Mouse (Mus musculus) left cerebral cortex, adult 8-10 months (tissue): ENCODE measurements around the gene Tyrobp. TPM values are rescaled to one million over a fixed set of nuclear protein-coding genes. Genes with fewer than 3 reads are reported as not detected.

Source experiments
- DNase-seq, 2 experiments: peaks; one replicate each; pipeline ENCODE4 v3.0.0; 2022; ENCODE audit warnings: low spot score in 2 of 2
- total RNA-seq, 4 experiments: library from RNA; stranded (reverse); gene quantifications; 2 replicates each; pipeline ENCODE4 v1.2.4; 2022

Gene Tyrobp
- total RNA-seq, 4 experiments from 2014 or later: 25.2 to 334 (median 134) TPM

- no peak for DNase-seq
These were observed 45.9 kb downstream of the Tyrobp start for GRCm38 (mm10) chr7:30459484-30459883.

GRCm38 (mm10) chr7:30463568-30463967 is 50.0 kb downstream of the Tyrobp start:
- DNase-seq: no peak

GRCm38 (mm10) chr7:30463996-30464395 is 50.4 kb downstream of the Tyrobp start:
- DNase-seq: no peak

DNA sequence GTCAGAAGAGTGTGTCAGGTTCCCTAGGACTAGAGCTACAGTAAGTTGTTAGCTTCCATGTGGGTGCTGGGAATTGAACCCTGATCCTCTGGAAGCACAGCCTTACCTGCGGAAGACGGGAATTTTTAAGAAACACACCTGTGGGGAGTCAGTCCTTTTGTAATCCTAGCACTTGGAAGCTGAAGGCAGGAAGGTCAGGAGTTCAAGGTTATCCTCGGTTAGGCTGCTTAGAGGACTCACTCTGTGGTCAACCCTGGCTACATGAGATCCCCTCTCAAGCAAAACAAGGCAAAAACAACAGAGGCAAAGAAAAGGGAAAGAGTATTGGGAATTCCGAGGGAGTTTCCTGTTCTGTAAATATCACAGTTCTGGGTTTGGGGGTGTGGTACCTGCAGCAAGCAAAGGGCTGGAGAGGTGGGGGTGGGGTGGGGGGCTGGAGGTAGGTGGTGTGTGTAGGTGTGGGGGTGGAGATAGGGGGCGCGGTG is 51.3 kb downstream of the Tyrobp start:
- no peak for DNase-seq

Other genes starting within 250 kb of the Tyrobp start
- gene Zfp146, start 244.0 kb upstream of the Tyrobp start, total RNA-seq: 10 to 100 TPM; 45.6 to 47.7 (median 46.7) TPM
- 1 to 10 TPM; 3.7 to 9.1 (median 5.7) TPM for gene Cox7a1, start 229.6 kb upstream of the Tyrobp start, total RNA-seq
- 100 to 1,000 TPM; 173 to 205 (median 180) TPM for gene Capns1, start 214.9 kb upstream of the Tyrobp start, total RNA-seq
- gene Polr2i, start 181.8 kb upstream of the Tyrobp start, total RNA-seq: 10 to 100 TPM; 56.6 to 66.4 (median 60.7) TPM
- gene Tbcb, start 181.5 kb upstream of the Tyrobp start, total RNA-seq: 100 to 1,000 TPM; 119 to 124 (median 122) TPM
- gene Ovol3, start 178.0 kb upstream of the Tyrobp start, total RNA-seq: not detected
- gene Thap8, start 133.7 kb upstream of the Tyrobp start, total RNA-seq: under 1 TPM; 0.36 to 0.50 (median 0.38) TPM
- gene Wdr62, start 133.3 kb upstream of the Tyrobp start, total RNA-seq: 1 to 10 TPM; 1.4 to 2.9 (median 1.8) TPM
- gene Clip3, start 122.0 kb upstream of the Tyrobp start, total RNA-seq: 100 to 1,000 TPM; 377 to 471 (median 424) TPM
- 10 to 100 TPM; 60.6 to 74.5 (median 62.8) TPM for gene Alkbh6, start 105.0 kb upstream of the Tyrobp start, total RNA-seq
- 10 to 100 TPM in 1 of 4 experiments, 1 to 10 TPM in 3; 7.4 to 10.5 (median 8.8) TPM for gene Syne4, start 99.0 kb upstream of the Tyrobp start, total RNA-seq
- gene E130208F15Rik, start 92.0 kb upstream of the Tyrobp start, total RNA-seq: under 1 TPM in 3 of 4 experiments, not detected in 1; 0.34 to 0.87 (median 0.48) TPM
- gene Sdhaf1, start 89.9 kb upstream of the Tyrobp start, total RNA-seq: 10 to 100 TPM in 1 of 4 experiments, 1 to 10 TPM in 3; 8.3 to 10.0 (median 9.0) TPM
- 10 to 100 TPM; 29.0 to 31.8 (median 31.0) TPM for gene Lrfn3, start 51.0 kb upstream of the Tyrobp start, total RNA-seq
- 1 to 10 TPM in 3 of 4 experiments, not detected in 1; 1.4 to 3.0 (median 2.1) TPM for gene Hcst, start 6.1 kb downstream of the Tyrobp start, total RNA-seq
- 1 to 10 TPM; 2.2 to 4.5 (median 2.8) TPM for gene Nfkbid, start 8.0 kb downstream of the Tyrobp start, total RNA-seq
- 1,000 to 10,000 TPM; 1,239 to 1,309 (median 1,269) TPM for gene Aplp1, start 31.8 kb downstream of the Tyrobp start, total RNA-seq
- 10 to 100 TPM in 1 of 4 experiments, 1 to 10 TPM in 3; 5.5 to 10.2 (median 7.5) TPM for gene Kirrel2, start 43.9 kb downstream of the Tyrobp start, total RNA-seq
- gene Nphs1, start 44.6 kb downstream of the Tyrobp start, total RNA-seq: under 1 TPM; 0.68 to 0.82 (median 0.75) TPM
- gene Prodh2, start 79.9 kb downstream of the Tyrobp start, total RNA-seq: not detected
- 100 to 1,000 TPM; 177 to 184 (median 178) TPM for gene Arhgap33, start 121.3 kb downstream of the Tyrobp start, total RNA-seq
- gene Hspb6, start 138.4 kb downstream of the Tyrobp start, total RNA-seq: 1 to 10 TPM; 5.5 to 8.1 (median 6.4) TPM
- gene Proser3, start 138.5 kb downstream of the Tyrobp start, total RNA-seq: 1 to 10 TPM; 3.4 to 4.4 (median 4.0) TPM
- gene Lin37, start 146.1 kb downstream of the Tyrobp start, total RNA-seq: 10 to 100 TPM; 33.8 to 45.0 (median 41.1) TPM
- 10 to 100 TPM; 61.5 to 76.6 (median 71.7) TPM for gene U2af1l4, start 149.5 kb downstream of the Tyrobp start, total RNA-seq
- 1 to 10 TPM; 5.7 to 7.5 (median 6.3) TPM for gene Gm49396, start 149.6 kb downstream of the Tyrobp start, total RNA-seq
- 100 to 1,000 TPM in 3 of 4 experiments, 10 to 100 TPM in 1; 97.2 to 102 (median 101) TPM for gene Psenen, start 149.9 kb downstream of the Tyrobp start, total RNA-seq
- 1 to 10 TPM; 2.5 to 3.8 (median 2.8) TPM for gene Igflr1, start 151.7 kb downstream of the Tyrobp start, total RNA-seq
- 10 to 100 TPM; 43.7 to 52.9 (median 47.6) TPM for gene Kmt2b, start 175.0 kb downstream of the Tyrobp start, total RNA-seq
- not detected for gene Zbtb32, start 185.1 kb downstream of the Tyrobp start, total RNA-seq
- under 1 TPM in 3 of 4 experiments, not detected in 1; 0.23 to 0.51 (median 0.35) TPM for gene Upk1a, start 199.1 kb downstream of the Tyrobp start, total RNA-seq
- 100 to 1,000 TPM; 641 to 753 (median 694) TPM for gene Cox6b1, start 212.4 kb downstream of the Tyrobp start, total RNA-seq
- gene Etv2, start 222.1 kb downstream of the Tyrobp start, total RNA-seq: not detected
- 10 to 100 TPM; 57.5 to 68.0 (median 63.6) TPM for gene Rbm42, start 236.6 kb downstream of the Tyrobp start, total RNA-seq